Mouse (Mus musculus) embryonic facial prominence, embryonic 15.5 days (tissue): ENCODE measurements at regions not wholly inside any gene's neighbourhood (a gene's known extent, or its start where the extent isn't known, plus 50 kb on each side); places are given as distances from the start of the nearest gene placed in this dataset.

Source experiments
- ATAC-seq: fragments of 200-750 bp; cut with Nextera tagmentation; 2 replicates; pipeline ENCODE4 v1.8.0; 2017; ENCODE audit warnings: low read depth, moderate TSS enrichment; ENCODE audit not compliant: insufficient number of reproducible peaks, low FRiP score, low TSS enrichment
- H3K27ac ChIP-seq: fragments of 300-500 bp; sonication (generic); replicated peaks from 2 replicates; pipeline ENCODE4 v1.5.1; 2015; ENCODE audit warnings: mild to moderate bottlenecking, inconsistent platforms
- H3K27me3 ChIP-seq: fragments of 300-500 bp; sonication (generic); 2 replicates; pipeline ENCODE4 v1.6.1; 2015; ENCODE audit warnings: inconsistent platforms
- H3K36me3 ChIP-seq: fragments of 300-500 bp; sonication (generic); 2 replicates; pipeline ENCODE4 v1.6.1; 2015; ENCODE audit warnings: mild to moderate bottlenecking, inconsistent platforms
- H3K4me1 ChIP-seq: fragments of 300-500 bp; sonication (generic); 2 replicates; pipeline ENCODE4 v1.6.1; 2015; ENCODE audit warnings: inconsistent platforms
- H3K4me2 ChIP-seq: fragments of 300-500 bp; sonication (generic); replicated peaks from 2 replicates; pipeline ENCODE4 v1.6.1; 2015; ENCODE audit warnings: mild to moderate bottlenecking, inconsistent platforms
- H3K4me3 ChIP-seq: fragments of 300-500 bp; sonication (generic); replicated peaks from 2 replicates; pipeline ENCODE4 v1.5.1; 2015; ENCODE audit warnings: mild to moderate bottlenecking, inconsistent platforms
- H3K9ac ChIP-seq: fragments of 300-500 bp; sonication (generic); 2 replicates; pipeline ENCODE4 v1.6.1; 2015; ENCODE audit warnings: inconsistent platforms
- H3K9me3 ChIP-seq: fragments of 300-500 bp; sonication (generic); replicated peaks from 2 replicates; pipeline ENCODE4 v1.6.1; 2016; ENCODE audit warnings: inconsistent platforms
- WGBS: fragments of 180-500 bp; shearing (Covaris S2); methylation state at CpG from one replicate; pipeline ENCODE4 v1.1.7; 2015; 5-methylcytosine and 5-hydroxymethylcytosine counted together

GRCm38 (mm10) chr10:126176759-126177473 lies 210.9 kb downstream of the Lrig3 start:
- ATAC-seq: no peak
- no peaks in the 10 kb centered on the region for H3K4me1 ChIP-seq
- WGBS: 77% methylated on average over 4 of the region's 4 CpGs
- no peak overlapping the region for H3K4me2 ChIP-seq
- no peaks in the 10 kb centered on the region for H3K27me3 ChIP-seq
- no peak overlapping the region for H3K4me3 ChIP-seq
- no peaks in the 10 kb centered on the region for H3K9me3 ChIP-seq
- no peak overlapping the region for H3K27ac ChIP-seq
- no peak overlapping the region for H3K9ac ChIP-seq
- no peaks in the 10 kb centered on the region for H3K36me3 ChIP-seq

- Histone ChIP-seq H3K4me3 (no peak overlapping the region), H3K4me1 (no peaks in the 10 kb centered on the region), H3K4me2 (no peak overlapping the region), H3K9ac (no peak overlapping the region), H3K27me3 (no peaks in the 10 kb centered on the region), H3K36me3 (no peaks in the 10 kb centered on the region), H3K9me3 (no peaks in the 10 kb centered on the region), H3K27ac (no peak overlapping the region)
- 77% methylated on average over 2 of the region's 2 CpGs for WGBS
- ATAC-seq: no peak
These were observed 216.4 kb downstream of the Lrig3 start for GRCm38 (mm10) chr10:126182386-126182785.

DNA sequence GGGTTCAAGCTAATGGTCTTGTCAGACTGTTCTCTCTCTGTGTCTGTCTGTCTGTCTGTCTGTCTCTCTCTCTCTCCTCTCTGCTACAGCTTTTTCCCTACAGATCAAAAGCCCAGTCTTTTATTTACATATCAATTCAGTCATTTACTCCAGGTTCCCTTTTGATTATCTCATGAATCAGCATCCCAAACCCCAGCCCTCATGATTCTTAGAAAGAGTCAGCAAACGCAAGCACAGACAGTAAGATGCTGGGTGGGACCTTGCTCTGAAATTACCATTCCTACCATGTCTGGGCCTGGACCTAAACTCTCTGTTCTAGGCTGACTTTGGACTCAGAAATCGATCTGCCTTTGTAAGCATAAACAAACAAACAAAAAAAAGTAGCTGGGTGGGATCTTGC lies 218.0 kb downstream of the Lrig3 start:
- H3K27ac ChIP-seq: no peak overlapping the region
- H3K9me3 ChIP-seq: no peaks in the 10 kb centered on the region
- H3K9ac ChIP-seq: no peak overlapping the region
- WGBS: 79% methylated on average over 2 of the region's 2 CpGs
- no peak overlapping the region for H3K4me3 ChIP-seq
- H3K36me3 ChIP-seq: no peaks in the 10 kb centered on the region
- no peak overlapping the region for H3K4me2 ChIP-seq
- H3K27me3 ChIP-seq: no peaks in the 10 kb centered on the region
- H3K4me1 ChIP-seq: no peaks in the 10 kb centered on the region
- ATAC-seq: no peak

DNA sequence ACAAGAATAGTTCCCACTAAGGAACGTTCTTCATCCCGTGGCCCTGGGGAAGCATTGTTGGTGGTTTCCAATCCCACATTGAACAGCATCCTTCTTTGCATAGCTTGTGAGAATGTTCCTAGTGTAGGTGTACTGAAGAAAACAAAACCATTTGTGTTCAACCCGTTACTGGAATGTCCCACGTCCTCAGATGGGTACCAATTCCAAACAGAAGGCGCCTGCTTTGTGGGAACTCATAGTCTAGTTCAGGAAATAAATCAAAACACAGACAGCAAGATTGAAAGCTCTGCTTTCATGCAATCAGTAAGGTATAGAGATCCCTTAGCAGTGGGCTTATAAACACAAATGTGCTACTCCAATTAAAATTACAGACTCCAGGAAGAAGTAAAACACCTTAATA lies 219.4 kb downstream of the Lrig3 start:
- Histone ChIP-seq H3K4me3 (no peak overlapping the region), H3K4me2 (no peak overlapping the region), H3K27ac (no peak overlapping the region), H3K36me3 (no peaks in the 10 kb centered on the region), H3K4me1 (no peaks in the 10 kb centered on the region), H3K9ac (no peak overlapping the region), H3K27me3 (no peaks in the 10 kb centered on the region), H3K9me3 (no peaks in the 10 kb centered on the region)
- 86% methylated on average over 5 of the region's 5 CpGs for WGBS
- ATAC-seq: no peak

DNA sequence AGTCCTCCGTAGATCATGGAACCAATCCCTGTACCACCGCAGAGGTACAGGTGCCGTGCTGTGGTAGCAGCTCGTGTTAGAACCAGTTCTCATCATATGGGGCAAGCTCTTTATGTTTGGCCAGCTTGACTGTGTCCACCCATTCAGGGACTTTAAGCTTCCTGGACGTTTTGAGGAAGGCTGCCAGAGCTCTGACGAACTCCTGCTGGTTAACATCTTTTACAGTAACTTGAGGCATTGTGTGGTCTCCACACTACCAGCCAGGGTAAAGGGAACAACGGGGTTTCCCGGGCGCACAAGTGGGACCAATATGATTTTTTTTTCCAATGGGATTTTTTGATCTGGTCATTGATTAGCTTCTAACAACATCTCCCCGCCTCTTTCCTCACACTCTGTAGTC lies 220.1 kb downstream of the Lrig3 start:
- Histone ChIP-seq H3K9me3 (no peaks in the 10 kb centered on the region), H3K4me1 (no peaks in the 10 kb centered on the region), H3K4me2 (no peak overlapping the region), H3K9ac (no peak overlapping the region), H3K4me3 (no peak overlapping the region), H3K36me3 (no peaks in the 10 kb centered on the region), H3K27ac (no peak overlapping the region), H3K27me3 (no peaks in the 10 kb centered on the region)
- no peak for ATAC-seq
- 90% methylated on average over 10 of the region's 10 CpGs for WGBS

GRCm38 (mm10) chr10:126189001-126189400 lies 223.0 kb downstream of the Lrig3 start:
- H3K4me2 ChIP-seq: no peak overlapping the region
- H3K27ac ChIP-seq: no peak overlapping the region
- H3K9me3 ChIP-seq: no peaks in the 10 kb centered on the region
- H3K27me3 ChIP-seq: no peaks in the 10 kb centered on the region
- H3K36me3 ChIP-seq: no peaks in the 10 kb centered on the region
- no peak overlapping the region for H3K9ac ChIP-seq
- no peaks in the 10 kb centered on the region for H3K4me1 ChIP-seq
- 44% methylated on average over 10 of the region's 10 CpGs for WGBS
- ATAC-seq: no peak
- H3K4me3 ChIP-seq: no peak overlapping the region
